Mouse (Mus musculus): ENCODE measurements at regions not wholly inside any gene's neighbourhood (a gene's known extent, or its start where the extent isn't known, plus 50 kb on each side); places are given as distances from the start of the nearest gene placed in this dataset.

DNA sequence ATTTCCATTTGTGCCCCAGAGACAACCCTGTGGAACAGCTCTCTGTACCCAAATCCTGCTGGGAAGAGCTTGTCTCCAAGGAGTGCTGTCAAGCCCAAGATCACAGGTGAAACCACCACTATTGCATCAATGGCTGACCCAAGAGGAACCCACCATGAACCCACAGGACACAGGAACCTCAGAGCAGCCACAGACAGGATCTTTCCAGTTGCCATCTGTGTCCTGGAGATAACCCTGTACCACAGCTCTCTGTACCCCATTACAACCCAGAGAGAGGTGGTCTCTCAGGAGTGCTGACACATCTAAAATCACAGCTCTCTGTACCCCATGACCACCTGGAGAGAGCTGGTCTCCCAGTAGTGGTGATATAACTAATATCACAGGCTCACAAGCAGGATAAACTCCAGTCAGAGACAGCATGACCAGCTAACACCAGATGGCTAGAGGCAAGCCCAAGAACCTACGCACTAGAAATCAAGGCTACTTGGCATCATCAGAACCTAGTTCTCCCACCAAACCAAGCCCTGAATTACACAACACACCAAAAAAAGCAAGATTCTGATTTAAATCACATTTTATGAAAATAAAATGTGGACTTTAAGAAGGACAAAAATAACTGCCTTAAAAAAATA, 820.2 kb upstream of the Tbl1xr1 start:
- no peak for TF ChIP-seq POLR2A (IDR thresholded peaks at IDR 0.05; ENCODE audit: insufficient read length, low read depth)
- no peak for TF ChIP-seq MYOD1 (IDR thresholded peaks at IDR 0.05; ENCODE audit: control insufficient read depth in 1 of 3, insufficient read length in 2 of 3, low read depth in 2 of 3)
